Mouse (Mus musculus): ENCODE data around the gene Lrsam1. TPM values are rescaled to one million over a fixed set of nuclear protein-coding genes. Genes with fewer than 3 reads are reported as not detected.

Lrsam1 gene
- polyA plus RNA-seq, 1 experiment from 2014 or later: 7.8 TPM

DNA sequence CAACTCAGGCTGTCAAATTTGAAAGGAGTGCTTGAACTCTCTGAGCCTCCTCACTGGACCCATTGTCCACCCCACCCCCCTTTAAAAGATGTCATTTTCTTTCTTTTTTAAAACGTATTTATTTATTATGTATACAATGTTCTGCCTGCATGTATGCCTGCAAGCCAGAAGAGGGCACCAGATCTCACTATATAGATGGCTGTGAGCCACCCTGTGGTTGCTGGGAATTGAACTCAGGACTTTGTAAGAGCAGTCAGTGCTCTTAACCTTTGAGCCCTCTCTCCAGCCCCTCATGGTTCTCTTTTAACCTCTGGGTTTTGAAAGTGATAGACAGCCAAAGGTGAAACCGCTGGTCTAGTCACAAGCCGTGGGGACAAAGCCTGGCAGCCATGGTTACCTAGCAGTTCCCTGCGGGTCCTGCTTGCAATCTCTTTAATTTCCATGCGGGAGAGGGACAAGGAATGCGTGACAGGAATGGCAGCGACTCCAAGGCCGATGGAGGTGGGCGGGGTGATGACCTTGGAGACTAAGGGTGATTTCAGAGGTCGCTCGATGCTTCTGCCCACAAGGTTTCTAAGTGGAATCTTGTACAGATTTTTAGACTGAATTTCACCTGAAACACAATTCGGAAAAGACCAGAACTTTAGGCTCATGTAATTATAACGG lies 28.9 kb upstream of the Lrsam1 start:
- no peaks in the 10 kb centered on the region for H3K9me3 ChIP-seq (ENCODE audit: control insufficient read depth, low read depth, low read length)
- H3K4me1 ChIP-seq (ENCODE audit: control insufficient read depth, insufficient read depth, low read length): no peaks in the 10 kb centered on the region
- H3K27me3 ChIP-seq (ENCODE audit: control insufficient read depth, insufficient read depth, low read length): no peaks in the 10 kb centered on the region
- ATAC-seq (ENCODE audit: insufficient number of reproducible peaks, insufficient read depth, low FRiP score, low read depth): no peak
- no peak overlapping the region for H3K9ac ChIP-seq (replicated peaks; ENCODE audit: low read depth, low read length)
- H3K4me2 ChIP-seq (replicated peaks; ENCODE audit: low read depth, low read length): no peak overlapping the region
- no peak overlapping the region for H3K4me3 ChIP-seq (ENCODE audit: low read depth, low read length)
- 66% methylated on average over 13 of the region's 13 CpGs for WGBS
- H3K36me3 ChIP-seq (ENCODE audit: control insufficient read depth, insufficient read depth, low read length): no peaks in the 10 kb centered on the region
- no peak overlapping the region for H3K27ac ChIP-seq (ENCODE audit: low read length)

DNA sequence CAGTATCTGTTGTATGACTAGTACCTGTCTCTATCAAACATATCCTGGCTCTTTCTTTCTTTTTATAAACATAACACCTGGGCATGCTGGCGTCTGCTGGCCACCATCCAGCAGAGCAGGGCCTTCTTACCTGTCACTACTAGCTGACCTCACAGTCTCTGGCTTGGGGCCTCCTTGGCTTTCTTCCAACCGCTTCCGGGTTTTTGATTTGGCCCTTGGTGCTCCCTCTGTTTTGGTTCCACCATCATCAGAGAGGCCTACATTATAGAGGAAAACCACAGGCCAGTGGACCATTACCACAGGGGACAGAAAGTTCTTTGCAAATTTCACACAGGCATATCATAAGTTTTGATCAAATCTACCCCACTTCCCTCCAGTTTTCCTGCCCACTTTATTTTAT lies 28.0 kb upstream of the Lrsam1 start:
- Histone ChIP-seq H3K9me3 (ENCODE audit: control insufficient read depth, low read depth, low read length) (no peaks in the 10 kb centered on the region), H3K27ac (ENCODE audit: low read length) (no peak overlapping the region), H3K9ac (replicated peaks; ENCODE audit: low read depth, low read length) (no peak overlapping the region), H3K36me3 (ENCODE audit: control insufficient read depth, insufficient read depth, low read length) (no peaks in the 10 kb centered on the region), H3K4me1 (ENCODE audit: control insufficient read depth, insufficient read depth, low read length) (no peaks in the 10 kb centered on the region), H3K4me2 (replicated peaks; ENCODE audit: low read depth, low read length) (no peak overlapping the region), H3K27me3 (ENCODE audit: control insufficient read depth, insufficient read depth, low read length) (no peaks in the 10 kb centered on the region), H3K4me3 (ENCODE audit: low read depth, low read length) (no peak overlapping the region)
- no peak for ATAC-seq (ENCODE audit: insufficient number of reproducible peaks, insufficient read depth, low FRiP score, low read depth)
- 53% methylated on average over 3 of the region's 3 CpGs for whole genome bisulfite sequencing

DNA sequence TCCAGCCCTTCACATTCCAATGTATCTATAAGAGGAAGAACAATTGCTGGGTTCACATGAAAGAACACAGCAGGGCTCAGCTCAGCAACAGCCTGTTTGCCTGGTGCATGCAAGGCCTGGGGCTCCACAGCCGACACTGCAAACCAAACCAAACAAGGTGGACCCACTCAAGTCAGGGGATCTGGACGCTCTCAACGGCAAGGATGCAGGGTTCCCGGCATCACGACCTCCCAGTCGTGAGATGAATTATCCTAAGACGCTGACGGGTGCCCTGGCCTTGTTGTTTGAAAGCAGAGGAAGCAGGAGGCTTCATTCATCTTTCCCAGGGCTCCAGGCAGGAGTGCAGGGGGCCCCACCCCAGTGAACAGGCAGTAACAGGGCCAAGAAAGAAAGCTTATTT lies 24.4 kb upstream of the Lrsam1 start:
- no peak for ATAC-seq (ENCODE audit: insufficient number of reproducible peaks, insufficient read depth, low FRiP score, low read depth)
- no peaks in the 10 kb centered on the region for H3K27me3 ChIP-seq (ENCODE audit: control insufficient read depth, insufficient read depth, low read length)
- H3K27ac ChIP-seq (ENCODE audit: low read length): no peak overlapping the region
- 37% methylated on average over 8 of the region's 8 CpGs for WGBS
- no peak overlapping the region for H3K4me2 ChIP-seq (replicated peaks; ENCODE audit: low read depth, low read length)
- no peak overlapping the region for H3K9ac ChIP-seq (replicated peaks; ENCODE audit: low read depth, low read length)
- no peaks in the 10 kb centered on the region for H3K36me3 ChIP-seq (ENCODE audit: control insufficient read depth, insufficient read depth, low read length)
- no peak overlapping the region for H3K4me3 ChIP-seq (ENCODE audit: low read depth, low read length)
- H3K4me1 ChIP-seq (ENCODE audit: control insufficient read depth, insufficient read depth, low read length): peaks cover 4% of the 10 kb centered on the region; the same call in 1 of the 2 replicates
- H3K9me3 ChIP-seq (ENCODE audit: control insufficient read depth, low read depth, low read length): no peaks in the 10 kb centered on the region

DNA sequence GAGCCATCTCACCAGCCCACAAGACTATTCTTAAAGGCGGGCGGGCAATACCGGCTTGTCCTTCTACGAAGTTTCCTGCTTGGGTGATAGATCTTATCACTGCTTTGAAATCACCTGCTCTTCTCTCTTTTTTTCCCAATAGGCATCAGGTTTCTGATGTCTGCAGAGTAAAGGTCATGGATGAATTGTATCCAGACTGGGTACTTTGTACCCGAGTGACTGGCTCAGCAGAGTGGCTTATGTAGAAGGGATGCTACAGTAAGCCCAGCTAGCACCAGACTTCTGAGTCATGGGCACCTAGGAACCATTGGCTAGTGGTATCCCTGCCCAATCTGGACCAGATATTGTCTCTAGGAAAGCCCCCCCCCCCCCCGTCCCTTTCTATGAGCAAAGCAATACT lies 22.2 kb upstream of the Lrsam1 start:
- Histone ChIP-seq H3K9me3 (ENCODE audit: control insufficient read depth, low read depth, low read length) (no peaks in the 10 kb centered on the region), H3K4me1 (ENCODE audit: control insufficient read depth, insufficient read depth, low read length) (peaks cover 4% of the 10 kb centered on the region; the same call in 1 of the 2 replicates), H3K27ac (ENCODE audit: low read length) (no peak overlapping the region), H3K4me2 (replicated peaks; ENCODE audit: low read depth, low read length) (no peak overlapping the region), H3K36me3 (ENCODE audit: control insufficient read depth, insufficient read depth, low read length) (no peaks in the 10 kb centered on the region), H3K4me3 (ENCODE audit: low read depth, low read length) (no peak overlapping the region), H3K27me3 (ENCODE audit: control insufficient read depth, insufficient read depth, low read length) (no peaks in the 10 kb centered on the region), H3K9ac (replicated peaks; ENCODE audit: low read depth, low read length) (no peak overlapping the region)
- whole genome bisulfite sequencing: 46% methylated on average over 6 of the region's 6 CpGs
- ATAC-seq (ENCODE audit: insufficient number of reproducible peaks, insufficient read depth, low FRiP score, low read depth): no peak

DNA sequence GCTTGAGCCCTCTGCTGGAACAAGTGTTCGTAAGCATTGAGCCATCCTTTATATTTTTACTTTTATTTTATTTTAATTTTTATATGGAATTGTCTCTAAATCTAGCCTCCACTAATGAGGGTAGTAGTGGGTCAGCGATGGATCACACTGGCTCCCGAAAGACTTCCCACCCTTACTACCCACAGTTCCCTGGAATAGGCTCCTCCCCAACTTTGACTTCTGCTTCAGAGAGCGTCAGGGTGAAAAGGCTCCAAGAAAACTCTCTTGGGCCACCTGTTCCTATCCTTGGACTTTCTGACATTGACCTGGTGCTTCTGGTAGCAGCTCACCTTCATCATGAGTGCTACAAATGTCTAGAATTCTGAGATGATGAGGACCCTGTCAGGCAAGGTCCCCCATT lies 21.3 kb upstream of the Lrsam1 start:
- 4% methylated on average over 4 of the region's 4 CpGs for WGBS

DNA sequence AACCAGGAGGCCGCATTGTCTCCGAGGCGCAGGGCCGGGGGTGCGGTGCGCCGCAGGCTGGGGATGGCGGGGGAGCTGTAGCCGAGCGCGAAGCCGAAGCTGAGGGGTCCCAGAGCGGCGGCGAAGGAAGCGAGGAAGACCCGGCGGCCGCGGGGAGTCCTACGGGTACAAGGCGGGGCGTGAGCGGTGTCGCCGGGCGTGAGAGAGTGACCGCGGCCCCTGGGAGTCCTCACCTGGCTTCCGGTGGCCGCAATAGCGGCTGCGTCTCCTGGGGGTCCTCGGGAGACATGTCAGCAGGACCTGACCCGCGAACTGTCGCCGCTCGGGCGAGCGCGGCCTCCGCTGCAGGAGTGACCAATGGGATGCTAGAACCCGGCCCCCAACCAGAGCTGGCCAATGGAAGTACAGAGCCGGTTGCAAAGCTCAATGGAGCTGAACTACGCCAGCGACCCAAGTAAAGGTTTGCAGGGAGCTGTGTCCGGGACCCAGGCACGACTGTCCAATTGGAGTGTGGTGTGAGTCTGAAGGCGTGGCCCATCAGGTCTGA lies 20.4 kb upstream of the Lrsam1 start, which contains the start of gene Slc2a8:
Slc2a8 (minus strand) TSS at position 359 of the 547 bp plus-strand sequence.
- ATAC-seq (ENCODE audit: insufficient number of reproducible peaks, insufficient read depth, low FRiP score, low read depth): peak; percentile 99
- under 1% methylated on average over 49 of the region's 50 CpGs for WGBS
- H3K27ac ChIP-seq (ENCODE audit: low read length): no peak within 1 kb of the TSS

More for the DNA sequence above, 21.3 kb upstream of the Lrsam1 start:
- Histone ChIP-seq H3K36me3 (ENCODE audit: control insufficient read depth, insufficient read depth, low read length) (no peaks in the 10 kb centered on the region), H3K9ac (replicated peaks; ENCODE audit: low read depth, low read length) (no peak overlapping the region), H3K27me3 (ENCODE audit: control insufficient read depth, insufficient read depth, low read length) (no peaks in the 10 kb centered on the region), H3K9me3 (ENCODE audit: control insufficient read depth, low read depth, low read length) (no peaks in the 10 kb centered on the region), H3K4me1 (ENCODE audit: control insufficient read depth, insufficient read depth, low read length) (peaks cover 4% of the 10 kb centered on the region; the same call in 1 of the 2 replicates), H3K4me2 (replicated peaks; ENCODE audit: low read depth, low read length) (peak overlapping the region; percentile 97), H3K4me3 (ENCODE audit: low read depth, low read length) (peak overlapping the region; percentile 71; the same call in 1 of the 2 replicates), H3K27ac (ENCODE audit: low read length) (no peak overlapping the region)
- ATAC-seq (ENCODE audit: insufficient number of reproducible peaks, insufficient read depth, low FRiP score, low read depth): no peak

DNA sequence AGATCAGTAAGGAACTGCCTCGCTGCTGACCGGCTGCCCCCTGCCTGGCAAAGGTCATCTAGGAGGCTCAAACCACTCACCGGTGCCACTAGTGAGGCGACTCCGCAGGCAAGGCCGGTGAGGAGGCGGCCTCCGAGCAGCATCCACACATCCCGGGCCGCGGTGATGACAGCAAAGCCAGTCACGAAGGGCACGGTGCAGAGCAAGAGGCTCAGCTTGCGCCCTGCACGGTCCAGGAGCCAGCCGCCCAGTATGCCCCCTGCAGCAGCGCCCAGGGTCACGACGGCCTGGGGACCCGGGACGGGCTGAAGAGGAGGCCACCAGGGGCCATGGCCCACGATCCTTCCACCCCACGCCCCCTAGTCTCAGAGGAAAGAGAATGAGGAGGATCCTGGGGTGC lies 19.9 kb upstream of the Lrsam1 start:
- Histone ChIP-seq H3K36me3 (ENCODE audit: control insufficient read depth, insufficient read depth, low read length) (no peaks in the 10 kb centered on the region), H3K4me2 (replicated peaks; ENCODE audit: low read depth, low read length) (peak overlapping the region; percentile 97), H3K27ac (ENCODE audit: low read length) (no peak overlapping the region), H3K9me3 (ENCODE audit: control insufficient read depth, low read depth, low read length) (no peaks in the 10 kb centered on the region), H3K27me3 (ENCODE audit: control insufficient read depth, insufficient read depth, low read length) (no peaks in the 10 kb centered on the region), H3K4me1 (ENCODE audit: control insufficient read depth, insufficient read depth, low read length) (peaks cover 4% of the 10 kb centered on the region; the same call in 1 of the 2 replicates), H3K9ac (replicated peaks; ENCODE audit: low read depth, low read length) (peak overlapping the region; percentile 62), H3K4me3 (ENCODE audit: low read depth, low read length) (peak overlapping the region; percentile 71)
- ATAC-seq (ENCODE audit: insufficient number of reproducible peaks, insufficient read depth, low FRiP score, low read depth): peak; percentile 34; the same call in 1 of the 2 replicates
- under 1% methylated on average over 23 of the region's 23 CpGs for WGBS

More for the DNA sequence above, 20.4 kb upstream of the Lrsam1 start, which contains the start of gene Slc2a8:
- peak within 1 kb of the TSS; percentile 71 for H3K4me3 ChIP-seq (ENCODE audit: low read depth, low read length)
- H3K36me3 ChIP-seq (ENCODE audit: control insufficient read depth, insufficient read depth, low read length): no peaks in the 10 kb centered on the region
- H3K4me1 ChIP-seq (ENCODE audit: control insufficient read depth, insufficient read depth, low read length): peaks cover 4% of the 10 kb centered on the region; the same call in 1 of the 2 replicates
- peak within 1 kb of the TSS; percentile 62 for H3K9ac ChIP-seq (replicated peaks; ENCODE audit: low read depth, low read length)
- H3K4me2 ChIP-seq (replicated peaks; ENCODE audit: low read depth, low read length): peak within 1 kb of the TSS; percentile 97
- H3K27me3 ChIP-seq (ENCODE audit: control insufficient read depth, insufficient read depth, low read length): no peaks in the 10 kb centered on the region
- H3K9me3 ChIP-seq (ENCODE audit: control insufficient read depth, low read depth, low read length): no peaks in the 10 kb centered on the region

DNA sequence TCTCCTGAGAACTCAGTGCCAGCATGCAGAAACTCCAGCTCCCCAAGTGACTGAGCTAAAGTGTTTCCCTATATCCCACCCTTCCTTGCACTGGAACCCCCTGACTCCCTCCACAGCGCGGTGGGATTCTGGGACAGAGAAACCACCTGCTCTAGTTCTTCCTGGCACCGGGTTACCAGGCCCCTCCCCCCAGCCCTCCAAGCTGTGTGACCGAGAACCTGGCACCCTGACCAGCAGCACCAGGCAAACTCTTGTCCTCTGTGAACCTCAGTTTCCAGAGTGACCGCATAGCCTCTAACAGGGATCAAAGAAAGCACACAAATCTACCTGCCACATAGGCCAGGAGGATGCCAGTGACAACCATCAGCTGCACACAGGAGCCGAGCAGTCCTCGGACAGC lies 18.3 kb upstream of the Lrsam1 start:
- no peak for ATAC-seq (ENCODE audit: insufficient number of reproducible peaks, insufficient read depth, low FRiP score, low read depth)
- H3K9ac ChIP-seq (replicated peaks; ENCODE audit: low read depth, low read length): no peak overlapping the region
- no peak overlapping the region for H3K4me3 ChIP-seq (ENCODE audit: low read depth, low read length)
- no peaks in the 10 kb centered on the region for H3K9me3 ChIP-seq (ENCODE audit: control insufficient read depth, low read depth, low read length)
- H3K36me3 ChIP-seq (ENCODE audit: control insufficient read depth, insufficient read depth, low read length): no peaks in the 10 kb centered on the region; the same call in 1 of the 2 replicates
- no peak overlapping the region for H3K27ac ChIP-seq (ENCODE audit: low read length)
- no peaks in the 10 kb centered on the region for H3K27me3 ChIP-seq (ENCODE audit: control insufficient read depth, insufficient read depth, low read length)
- 84% methylated on average over 7 of the region's 7 CpGs for WGBS
- no peak overlapping the region for H3K4me2 ChIP-seq (replicated peaks; ENCODE audit: low read depth, low read length)
- peaks cover 4% of the 10 kb centered on the region; the same call in 1 of the 2 replicates for H3K4me1 ChIP-seq (ENCODE audit: control insufficient read depth, insufficient read depth, low read length)

Data from stomach, embryonic 14.5 days (tissue).